Mouse (Mus musculus) WW6 (cell line): ENCODE data around the gene Bcl2l12.
"Not testable (repeated sequence)": the region's sequence is repeated elsewhere in the genome, so short reads cannot be mapped to it uniquely, and the experiment has no call there.

ENCODE experiments used
- DNase-seq: peaks from one replicate; pipeline ENCODE4 v3.0.0-alpha.2; 2013; ENCODE audit warnings: low read depth, low spot score

Bcl2l12 gene

GRCm38 (mm10) chr7:44998501-44998955 lies at the start of gene Bcl2l12:
Gene Bcl2l12 (minus strand): TSS chr7:44998712.
- no peak for DNase-seq

- DNase-seq = no peak
These were observed 49.0 kb upstream of the Bcl2l12 start for GRCm38 (mm10) chr7:45047491-45047890.

DNA sequence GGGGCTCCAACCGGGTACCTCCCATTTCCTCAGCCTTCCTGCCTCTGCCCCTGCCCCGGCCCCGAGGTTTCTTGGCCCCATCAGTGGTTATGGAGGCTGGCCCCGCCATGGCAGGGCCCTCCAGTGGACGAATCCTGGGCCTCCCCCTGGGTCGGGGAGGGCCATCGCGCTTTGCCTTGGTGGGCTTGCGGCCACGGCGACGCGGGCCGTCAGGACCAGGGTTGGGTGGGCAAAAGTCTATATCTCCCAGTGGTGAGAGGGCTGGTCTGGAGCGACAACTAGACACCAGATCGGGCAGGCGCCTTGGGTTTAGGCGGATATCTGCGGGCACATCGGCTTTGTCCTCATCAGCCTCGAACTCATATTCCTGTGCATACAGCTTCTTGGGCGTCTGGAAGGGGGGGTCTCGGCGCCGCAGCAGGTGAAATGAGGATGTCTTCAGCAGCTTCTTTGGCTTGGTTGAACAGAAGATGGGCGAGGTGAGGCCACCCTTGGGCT lies 48.4 kb upstream of the Bcl2l12 start:
- no peak for DNase-seq

DNA sequence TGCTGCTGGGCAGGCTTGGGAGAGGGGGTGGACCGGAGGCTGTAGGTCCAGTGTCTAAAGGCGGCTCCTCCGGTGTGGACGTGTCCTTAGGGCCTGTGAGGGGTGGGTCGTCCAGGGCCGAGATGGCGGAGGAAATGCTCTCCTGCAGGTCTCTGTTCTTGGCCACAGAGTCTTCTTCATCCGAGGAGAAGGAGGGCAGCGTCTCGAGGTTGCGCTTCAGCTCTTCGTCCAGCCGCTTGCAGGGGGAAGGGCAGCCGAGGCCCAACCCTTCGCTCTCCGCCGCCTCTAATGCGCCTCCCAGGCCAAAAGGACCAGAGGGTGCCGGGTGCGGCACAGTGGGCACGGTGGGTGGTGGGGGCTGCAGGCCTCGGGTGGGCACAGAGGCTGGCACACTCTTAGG lies 47.2 kb upstream of the Bcl2l12 start:
- no peak for DNase-seq

DNA sequence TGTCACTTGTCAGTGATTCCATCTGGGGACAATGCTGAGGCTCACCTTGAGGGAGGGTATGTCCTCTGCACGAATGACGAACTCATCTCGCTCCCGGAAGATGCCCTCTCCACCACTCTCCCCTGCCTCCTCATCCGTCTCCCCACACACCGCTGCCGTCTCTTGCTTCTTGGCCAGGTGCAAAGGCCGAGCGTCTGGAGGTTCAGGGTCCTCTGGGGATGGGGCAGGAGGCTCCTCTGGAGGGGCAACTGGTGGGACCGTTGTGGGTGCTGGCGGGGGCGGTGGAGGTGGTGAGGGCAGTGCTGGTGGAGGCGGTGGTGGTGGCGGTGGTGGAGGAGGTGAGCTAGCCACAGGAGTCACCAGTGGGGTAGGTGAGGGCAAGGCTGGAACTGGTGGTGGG lies 44.8 kb upstream of the Bcl2l12 start:
- no peak for DNase-seq

DNA sequence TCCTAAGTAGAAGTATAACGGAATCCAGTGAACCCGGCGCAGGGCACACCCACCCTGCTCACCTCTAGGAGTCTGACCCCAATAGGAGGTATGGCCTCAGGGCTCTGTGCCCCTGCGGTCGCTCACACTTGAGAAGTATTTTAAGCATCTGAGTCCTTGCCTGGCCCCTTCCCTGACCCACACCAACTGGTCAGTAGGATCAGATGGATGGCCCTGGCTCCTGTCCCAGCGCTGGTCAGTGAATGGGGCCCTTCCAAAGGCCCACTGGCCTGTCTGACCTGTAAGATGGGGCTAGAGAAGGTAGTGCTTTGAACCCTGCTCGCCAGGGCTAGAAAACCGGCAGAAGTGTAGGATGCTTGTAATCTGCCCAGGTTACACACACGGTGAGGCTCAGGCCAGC lies 42.3 kb upstream of the Bcl2l12 start:
- no peak for DNase-seq

DNA sequence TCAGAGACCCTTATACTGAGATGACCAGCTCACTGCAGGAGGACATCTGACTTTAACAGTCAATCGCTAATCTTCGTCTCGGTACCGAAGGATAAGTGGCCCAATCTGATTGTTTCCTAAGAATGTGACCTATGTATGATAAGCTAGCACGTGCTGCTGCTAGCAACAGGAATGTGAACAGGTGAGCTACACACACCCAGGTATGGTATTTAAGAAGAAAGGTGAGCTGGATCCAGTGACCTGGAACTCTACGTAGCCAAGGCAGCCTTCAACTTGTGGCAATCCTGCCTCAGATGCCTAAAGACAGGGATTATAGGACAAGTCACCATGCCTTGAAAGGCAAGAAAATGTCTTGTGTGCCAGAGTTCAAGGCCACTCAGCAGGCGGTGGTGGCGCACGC lies 39.9 kb upstream of the Bcl2l12 start:
- no peak for DNase-seq

- DNase-seq = no peak
These were observed 39.3 kb upstream of the Bcl2l12 start for GRCm38 (mm10) chr7:45037720-45038361.

GRCm38 (mm10) chr7:45036702-45037101 lies 38.2 kb upstream of the Bcl2l12 start:
- no peak for DNase-seq

DNA sequence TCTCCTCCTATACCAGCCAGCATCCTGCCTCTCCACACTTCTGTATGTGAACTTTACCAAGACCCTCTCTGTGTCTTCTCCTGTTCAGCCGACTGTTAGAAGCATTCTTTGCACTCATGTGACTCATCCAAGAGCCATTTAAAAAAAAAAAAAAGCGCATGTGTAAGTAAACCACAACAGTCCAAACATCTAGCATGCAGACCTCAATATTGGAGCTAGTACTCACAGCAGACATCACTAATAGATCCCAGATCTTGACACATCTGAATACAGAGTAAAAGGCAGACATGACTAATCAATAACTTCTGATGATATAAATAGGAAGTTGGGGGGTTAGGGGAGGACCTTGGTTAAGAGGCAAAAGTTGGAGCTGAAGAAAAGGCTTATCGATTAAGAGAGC lies 37.1 kb upstream of the Bcl2l12 start:
- DNase-seq = no peak

DNA sequence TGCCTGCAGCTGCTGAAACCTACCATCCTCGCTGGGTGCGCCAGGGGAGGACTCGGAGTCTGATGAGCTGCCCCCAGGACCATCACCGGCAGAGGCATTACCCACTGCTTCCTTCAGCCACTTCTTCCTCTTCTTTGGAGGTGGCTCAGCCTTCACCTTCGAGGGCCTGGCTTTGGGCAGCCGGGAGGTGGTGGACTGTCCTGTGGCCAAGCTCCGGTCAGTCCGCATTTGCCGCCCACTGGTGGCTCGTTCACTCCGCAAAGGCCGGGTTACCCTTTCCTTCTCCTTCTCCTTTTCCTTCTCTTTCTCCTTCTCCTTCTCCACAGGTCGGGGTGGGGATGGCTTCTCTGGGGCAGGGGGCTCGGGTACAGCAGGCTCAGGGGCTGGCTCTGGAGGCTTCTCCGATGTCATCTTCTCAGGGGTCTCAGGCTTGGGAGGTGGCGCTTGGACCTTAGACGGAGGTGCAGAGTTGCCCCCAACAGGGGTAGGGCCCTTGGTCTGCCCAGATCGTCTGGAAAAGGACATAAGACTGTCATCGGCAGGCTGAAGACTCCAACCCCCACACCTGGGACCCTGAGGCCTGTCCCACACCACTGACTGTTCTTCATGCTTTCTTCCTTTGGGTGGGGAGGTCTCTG lies 35.3 kb upstream of the Bcl2l12 start:
- no peak for DNase-seq

DNA sequence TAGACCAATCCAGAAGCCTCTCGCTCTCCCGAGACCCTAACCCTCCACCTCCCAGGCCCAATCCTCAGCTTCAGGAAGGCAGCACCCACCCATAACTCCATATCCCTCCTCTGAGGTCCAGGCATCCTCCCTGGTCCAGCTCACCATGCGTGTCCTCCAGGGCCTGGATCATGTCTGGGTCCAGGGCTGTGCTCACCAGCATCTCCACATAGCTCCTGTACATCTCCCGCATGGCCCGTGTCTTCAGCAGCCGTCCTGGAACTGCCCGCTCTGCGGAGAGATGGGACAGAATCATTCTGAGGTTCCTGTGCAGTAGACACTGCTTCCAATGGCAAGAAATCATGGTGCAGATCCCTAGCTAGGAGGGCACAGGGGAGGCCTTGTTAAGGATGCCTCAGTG lies 32.3 kb upstream of the Bcl2l12 start:
- no peak for DNase-seq

DNA sequence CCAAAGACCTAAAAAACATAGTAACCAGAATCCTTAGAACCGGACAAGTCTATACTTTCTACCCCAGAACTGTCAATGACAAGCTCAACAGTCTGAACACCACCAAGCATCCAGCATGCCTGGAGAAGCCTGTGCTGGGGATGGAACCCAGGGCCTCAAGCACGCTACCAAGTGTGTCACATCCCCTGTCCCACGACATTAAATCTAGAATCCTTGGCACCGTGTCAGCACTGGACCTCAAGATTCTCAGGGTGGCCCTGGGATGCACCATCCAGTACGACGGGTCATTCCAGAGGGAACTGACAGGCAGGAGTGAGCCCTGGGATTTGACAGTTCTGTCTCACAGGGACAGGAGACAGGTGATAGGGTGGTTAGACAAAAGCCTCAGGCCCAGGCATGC lies 31.5 kb upstream of the Bcl2l12 start:
- DNase-seq = no peak

DNA sequence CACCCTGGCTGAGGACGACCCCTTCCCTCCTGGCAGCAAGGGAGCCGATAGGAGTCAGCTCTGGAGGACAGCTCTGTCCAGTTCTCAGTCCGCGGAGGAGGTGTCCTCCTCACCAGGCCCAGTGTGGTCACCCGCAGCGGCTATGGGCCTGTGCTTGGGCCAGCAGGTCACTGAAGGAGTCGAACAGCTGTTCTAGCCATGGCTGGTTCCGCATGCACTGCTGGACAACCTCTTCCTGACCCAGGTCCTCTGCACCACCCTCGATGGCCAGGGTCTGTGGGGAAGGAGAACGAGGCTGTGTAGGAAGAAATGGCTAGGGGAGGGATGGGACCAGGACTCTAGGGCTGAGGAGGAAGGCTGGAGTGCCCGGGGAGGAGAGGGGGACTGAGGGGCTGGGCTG lies 29.8 kb upstream of the Bcl2l12 start:
- no peak for DNase-seq

GRCm38 (mm10) chr7:45027761-45028160 lies 29.2 kb upstream of the Bcl2l12 start:
- no peak for DNase-seq

DNA sequence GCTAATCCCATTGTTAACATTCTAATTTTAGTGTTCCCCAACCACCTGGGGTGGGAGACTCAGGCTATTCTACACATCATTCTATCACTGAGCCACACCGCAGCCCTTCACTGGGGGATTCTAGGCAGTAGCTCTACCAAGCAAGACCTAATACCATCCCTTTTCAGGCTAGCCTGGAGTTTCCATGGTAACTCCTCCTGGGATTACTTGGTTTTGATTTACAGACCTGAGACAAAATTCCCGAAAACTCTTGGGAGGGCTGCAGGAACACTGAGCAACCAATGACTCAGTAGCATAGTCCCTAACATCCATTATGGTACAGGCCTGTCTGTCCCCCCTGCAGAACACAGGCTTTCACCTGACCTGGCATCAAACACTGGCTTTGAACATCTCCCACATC lies 27.7 kb upstream of the Bcl2l12 start:
- no peak for DNase-seq

- no peak for DNase-seq
These were observed 27.2 kb upstream of the Bcl2l12 start for GRCm38 (mm10) chr7:45025601-45026220.

GRCm38 (mm10) chr7:45024281-45025248 lies 26.1 kb upstream of the Bcl2l12 start:
- DNase-seq = no peak

DNA sequence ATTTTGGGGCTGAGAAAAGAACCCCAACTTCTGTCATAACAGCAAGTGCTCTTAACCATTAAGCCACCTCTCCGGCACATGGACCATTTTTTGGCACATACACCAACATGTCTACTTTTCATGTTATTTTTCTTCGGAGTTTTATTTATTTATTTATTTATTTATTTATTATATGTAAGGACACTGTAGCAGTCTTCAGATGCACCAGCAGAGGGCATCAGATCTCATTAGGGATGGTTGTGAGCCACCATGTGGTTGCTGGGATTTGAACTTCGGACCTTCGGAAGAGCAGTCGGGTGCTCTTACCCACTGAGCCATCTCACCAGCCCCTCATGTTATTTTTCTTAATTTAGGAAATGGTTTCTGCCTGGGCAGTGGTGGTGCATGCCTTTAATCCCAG lies 25.2 kb upstream of the Bcl2l12 start:
- DNase-seq = not testable (repeated sequence)

- DNase-seq = no peak
These were observed 21.7 kb upstream of the Bcl2l12 start for GRCm38 (mm10) chr7:45020225-45020624.

DNA sequence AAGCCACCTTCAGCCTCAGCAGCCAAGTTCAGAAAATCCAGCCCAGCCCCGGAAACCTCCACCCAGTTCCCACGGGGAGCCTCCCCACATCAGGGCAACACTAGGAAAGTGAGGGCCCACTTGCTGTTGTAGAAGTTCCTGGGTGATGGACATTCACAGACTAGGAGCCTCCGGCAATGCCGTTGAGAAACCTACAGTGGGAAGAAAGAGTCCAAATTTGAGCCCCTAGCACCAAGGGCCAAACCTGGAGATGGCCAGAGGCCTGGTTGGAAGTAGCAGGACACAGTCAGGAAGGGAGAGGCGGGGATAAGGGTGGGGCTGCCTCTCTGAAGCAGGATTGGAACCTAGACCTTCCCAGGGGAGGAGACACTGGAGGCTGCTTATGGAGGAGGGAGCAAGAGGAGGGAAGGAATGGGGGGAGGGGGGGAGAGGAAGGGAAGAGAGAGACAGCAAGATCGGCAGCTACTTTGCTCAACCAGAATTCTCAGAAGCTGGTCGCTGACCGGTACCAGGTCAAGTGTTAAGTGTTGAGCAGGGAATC lies 20.6 kb upstream of the Bcl2l12 start:
- no peak for DNase-seq
